9 mouse cellular contexts compared by ENCODE assay signal in genomic region chr1:164493042-164493705, GRCm38 (mm10). TPM values are rescaled to one million over a fixed set of nuclear protein-coding genes. Genes with fewer than 3 reads are reported as not detected.
A peak's percentile ranks its signal among the peaks of the same experiment; 100 is the strongest.
DNase-seq lines count a peak whose midpoint lies in the region; ATAC-seq and TF ChIP-seq lines count a peak whose summit lies in the region.
"Had no signal": no experiment of that assay in that cellular context is flagged by ENCODE, and none has a peak within 500 bp of the region (broad histone marks: within the 10 kb centered on the region; RNA-seq: fewer than 3 reads in every experiment).

No protein-coding gene starts in this region.

- no peaks in the 10 kb centered on the region for H3K36me3 ChIP-seq in heart, embryonic 11.5 days (ENCODE audit: control insufficient read depth, insufficient read depth, low read length)
- no peaks in the 10 kb centered on the region for H3K36me3 ChIP-seq in stomach, embryonic 16.5 days (ENCODE audit: control insufficient read depth, insufficient read depth, low read length)
- H3K36me3 ChIP-seq in stomach, postnatal 0 days (ENCODE audit: control insufficient read depth, insufficient read depth, low read length): no peaks in the 10 kb centered on the region

- H3K9ac ChIP-seq in heart, embryonic 11.5 days (ENCODE audit: low read depth, low read length): no peak overlapping the region
- H3K9ac ChIP-seq in stomach, embryonic 16.5 days (ENCODE audit: low read length): no peak overlapping the region
- no peak overlapping the region for H3K9ac ChIP-seq in stomach, postnatal 0 days (ENCODE audit: low read length)

- no peaks in the 10 kb centered on the region for H3K9me3 ChIP-seq in heart, embryonic 11.5 days (replicated peaks; ENCODE audit: control insufficient read depth, low read length)
- H3K9me3 ChIP-seq in stomach, embryonic 16.5 days (replicated peaks; ENCODE audit: control insufficient read depth, low read length): no peaks in the 10 kb centered on the region
- no peaks in the 10 kb centered on the region for H3K9me3 ChIP-seq in stomach, postnatal 0 days (ENCODE audit: control insufficient read depth, low read length)

- H3K27ac ChIP-seq in heart, embryonic 11.5 days (ENCODE audit: low read depth, low read length): no peak overlapping the region
- no peak overlapping the region for H3K27ac ChIP-seq in stomach, embryonic 16.5 days (ENCODE audit: low read length)
- H3K27ac ChIP-seq in stomach, postnatal 0 days (replicated peaks): no peak overlapping the region

- peaks cover 6% of the 10 kb centered on the region for H3K4me1 ChIP-seq in heart, embryonic 11.5 days (ENCODE audit: control insufficient read depth, insufficient read depth, low read length)
- no peaks in the 10 kb centered on the region for H3K4me1 ChIP-seq in stomach, embryonic 16.5 days (ENCODE audit: control insufficient read depth, insufficient read depth, low read length)
- H3K4me1 ChIP-seq in stomach, postnatal 0 days (replicated peaks; ENCODE audit: control insufficient read depth, insufficient read depth): no peaks in the 10 kb centered on the region

- DNase-seq in heart, adult 18-20 months: peak; percentile 63 to 72
- no peak for DNase-seq in stomach, postnatal 0 days (ENCODE audit: low spot score)
- peak; percentile 71 to 73 for DNase-seq in cerebellum, postnatal 36 days
- DNase-seq in skeletal muscle tissue, adult 2 months (ENCODE audit: low read depth, low spot score): peak; percentile 42
- DNase-seq in urinary bladder, adult 2 months (ENCODE audit: low spot score): no peak
- DNase-seq in right cerebral cortex, adult 18-20 months: no peak

- TF ChIP-seq CTCF in stomach, postnatal 0 days (IDR thresholded peaks at IDR 0.05; ENCODE audit: low read depth): no peak

- ATAC-seq in heart, embryonic 11.5 days (replicated peaks; ENCODE audit: insufficient number of reproducible peaks, low FRiP score, low TSS enrichment): no peak
- ATAC-seq in stomach, embryonic 16.5 days (ENCODE audit: insufficient read depth, low FRiP score): peak; percentile 44; the same call in 1 of the 2 replicates
- no peak for ATAC-seq in stomach, postnatal 0 days (ENCODE audit: low FRiP score, low TSS enrichment)

- no peak for TF ChIP-seq EP300 in stomach, postnatal 0 days (optimal IDR thresholded peaks at IDR 0.05)

- no peak overlapping the region for H3K4me2 ChIP-seq in heart, embryonic 11.5 days
- no peak overlapping the region for H3K4me2 ChIP-seq in stomach, embryonic 16.5 days (ENCODE audit: low read depth, low read length)
- no peak overlapping the region for H3K4me2 ChIP-seq in stomach, postnatal 0 days (replicated peaks; ENCODE audit: low read depth)

- no peaks in the 10 kb centered on the region for H3K27me3 ChIP-seq in heart, embryonic 11.5 days (ENCODE audit: control insufficient read depth, insufficient read depth, low read length)
- H3K27me3 ChIP-seq in stomach, embryonic 16.5 days (ENCODE audit: control insufficient read depth, insufficient read depth, low read length): no peaks in the 10 kb centered on the region
- no peaks in the 10 kb centered on the region for H3K27me3 ChIP-seq in stomach, postnatal 0 days (ENCODE audit: control insufficient read depth, insufficient read depth, low read length)

- WGBS in heart, embryonic 11.5 days (ENCODE audit: insufficient replicate concordance): 68% methylated on average over 8 of the region's 8 CpGs
- WGBS in stomach, embryonic 16.5 days: 72% methylated on average over 8 of the region's 8 CpGs
- WGBS in stomach, postnatal 0 days: 64% methylated on average over 8 of the region's 8 CpGs

- no peak overlapping the region for H3K4me3 ChIP-seq in heart, embryonic 11.5 days (ENCODE audit: low read depth, low read length)
- no peak overlapping the region for H3K4me3 ChIP-seq in stomach, embryonic 16.5 days (replicated peaks; ENCODE audit: low read length)
- no peak overlapping the region for H3K4me3 ChIP-seq in stomach, postnatal 0 days (ENCODE audit: low read depth, low read length)
- H3K4me3 ChIP-seq: myocyte had no signal

RNA-seq across cellular contexts. Expression of gene Atp1b1, which starts 35.0 kb away (rescaled TPM):
- total RNA-seq in heart, adult 18-20 months (2021): 100 to 1,000 TPM; 312 to 314 TPM
- 235 and 350 TPM in 2 replicates for polyA plus RNA-seq in heart, embryonic 11.5 days (2014; fragmentation: Nextera tagmentation; extraction: Ambion mirVana)
- polyA plus RNA-seq in stomach, embryonic 16.5 days (2015; fragmentation: Nextera tagmentation; extraction: Ambion mirVana): 129 and 135 TPM in 2 replicates
- 213 and 222 TPM in 2 replicates for polyA plus RNA-seq in stomach, postnatal 0 days (2015; fragmentation: Nextera tagmentation; extraction: Ambion mirVana)
- 39.7 and 43.4 TPM in 2 replicates for polyA plus RNA-seq in urinary bladder, adult 2 months (2012; rRNA removed)

Comparison
In these comparisons a context has a peak if more than half of its experiments do, and no peak if none do; other contexts are left out.
1. DNase-seq: peak in heart, adult 18-20 months (2 of 2), cerebellum, postnatal 36 days (2 of 2) and skeletal muscle tissue, adult 2 months (single experiment); none in stomach, postnatal 0 days (single experiment), urinary bladder, adult 2 months (single experiment) and right cerebral cortex, adult 18-20 months (single experiment).